Mouse (Mus musculus): ENCODE measurements around the gene Utrn.

- TF ChIP-seq POLR2A (IDR thresholded peaks at IDR 0.05; ENCODE audit: insufficient read length, low read depth) (no peak), POLR2AphosphoS2 (IDR thresholded peaks at IDR 0.05; ENCODE audit: insufficient read length, low read depth) (no peak), TCF12 (IDR thresholded peaks at IDR 0.05; ENCODE audit: insufficient read depth, poor library complexity, severe bottlenecking) (no peak), E2F4 (IDR thresholded peaks at IDR 0.05; ENCODE audit: insufficient read depth) (no peak), MAX (IDR thresholded peaks at IDR 0.05; ENCODE audit: low read depth) (no peak)
These were observed 40.7 kb upstream of the Utrn start for GRCm38 (mm10) chr10:12909891-12910290.

Data from myocyte (in vitro differentiated cells).